In genomic region chr8:72005912-72006311, GRCm38 (mm10) we compare ENCODE assay signal across 17 mouse cellular contexts. TPM values are rescaled to one million over a fixed set of nuclear protein-coding genes. Genes with fewer than 3 reads are reported as not detected.
"Had no signal": no experiment of that assay in that cellular context is flagged by ENCODE, and none has a peak within 500 bp of the region (broad histone marks: within the 10 kb centered on the region; RNA-seq: fewer than 3 reads in every experiment).

No protein-coding gene starts in this region.

- DNase-seq: kidney, adult 8-10 months; kidney, postnatal 10 days; kidney, postnatal 36 days; left cerebral cortex, postnatal 4 days; lung, adult 2 months; lung, postnatal 14 days; lung, postnatal 4 days; right cerebral cortex, postnatal 4 days; thymus, postnatal 25 days had no signal

- ATAC-seq: intestine, postnatal 0 days; liver, embryonic 12.5 days; midbrain, embryonic 16.5 days had no signal

RNA-seq across cellular contexts. Expression of gene Cyp4f18, which starts 3.5 kb away (rescaled TPM):
- total RNA-seq: layer of hippocampus, adult 8-10 months; layer of hippocampus, postnatal 14 days; left cerebral cortex, adult 8-10 months; left cerebral cortex, postnatal 14 days had no signal

RNA-seq across cellular contexts. Expression of gene Olfr372, which starts 35.1 kb away (rescaled TPM):
- total RNA-seq: layer of hippocampus, adult 8-10 months; layer of hippocampus, postnatal 14 days; left cerebral cortex, adult 8-10 months; left cerebral cortex, postnatal 14 days; left cerebral cortex, postnatal 4 days; megakaryocyte progenitor cell, adult 5-6 weeks had no signal
